Mouse (Mus musculus) megakaryocyte-erythroid progenitor cell, adult 5 weeks (primary cell): ENCODE measurements around the gene Ap5s1. TPM values are rescaled to one million over a fixed set of nuclear protein-coding genes. Genes with fewer than 3 reads are reported as not detected.

Experiments used
- polyA plus RNA-seq: library from polyadenylated mRNA; stranded (reverse); fragments of >175 nt; gene quantifications from 2 replicates; pipeline ENCODE4 v1.2.3, GENCODE M21; 2012

The Ap5s1 gene
- 2.0 and 5.0 TPM in 2 replicates for polyA plus RNA-seq

GRCm38 (mm10) chr2:131206778-131207177, at the start of gene Ap5s1:
Gene Ap5s1, plus strand, starts transcription at chr2:131207078.

GRCm38 (mm10) chr2:131159938-131160581, 46.8 kb upstream of the Ap5s1 start, which contains the start of gene 1700037H04Rik:
Gene 1700037H04Rik, minus strand, starts transcription at chr2:131160081.

GRCm38 (mm10) chr2:131179990-131180587, 26.8 kb upstream of the Ap5s1 start, which contains the start of gene Cenpb:
Gene Cenpb, minus strand, starts transcription at chr2:131180067.

GRCm38 (mm10) chr2:131186771-131187601, 19.9 kb upstream of the Ap5s1 start, which contains the start of the genes Cdc25b and Spef1:
Gene Cdc25b, plus strand, starts transcription at chr2:131186949.
Gene Spef1, minus strand, starts transcription at chr2:131187282.

GRCm38 (mm10) chr2:131233307-131234126, 26.6 kb downstream of the Ap5s1 start, which contains the start of gene Mavs:
Gene Mavs, plus strand, starts transcription at chr2:131234063.

GRCm38 (mm10) chr2:131262213-131262672, 55.4 kb downstream of the Ap5s1 start, which contains the start of gene Pank2:
Gene Pank2, plus strand, starts transcription at chr2:131262495.

Other genes starting within 250 kb of the Ap5s1 start
- 0.30 and 0.45 TPM in 2 replicates for gene Gfra4, start 164.0 kb upstream of the Ap5s1 start, polyA plus RNA-seq
- 0.31 and 0.94 TPM in 2 replicates for gene Adam33, start 143.3 kb upstream of the Ap5s1 start, polyA plus RNA-seq
- gene Siglec1, start 120.3 kb upstream of the Ap5s1 start, polyA plus RNA-seq, result 0.17 TPM in 2 replicates
- 2.0 and 2.2 TPM in 2 replicates for gene Hspa12b, start 79.8 kb upstream of the Ap5s1 start, polyA plus RNA-seq
- gene Gm11037, start 73.6 kb upstream of the Ap5s1 start, polyA plus RNA-seq, result not detected in 2 replicates
- 211 and 258 TPM in 2 replicates for gene 1700037H04Rik, start 47.0 kb upstream of the Ap5s1 start, polyA plus RNA-seq
- gene Cenpb, start 27.0 kb upstream of the Ap5s1 start, polyA plus RNA-seq, result 112 and 115 TPM in 2 replicates
- gene Cdc25b, start 20.1 kb upstream of the Ap5s1 start, polyA plus RNA-seq, result 11.8 and 11.9 TPM in 2 replicates
- 2.0 and 2.1 TPM in 2 replicates for gene Spef1, start 19.8 kb upstream of the Ap5s1 start, polyA plus RNA-seq
- gene Mavs, start 27.0 kb downstream of the Ap5s1 start, polyA plus RNA-seq, result 5.8 and 6.1 TPM in 2 replicates
- gene Pank2, start 55.4 kb downstream of the Ap5s1 start, polyA plus RNA-seq, result 19.7 and 19.9 TPM in 2 replicates
- 4.3 and 4.4 TPM in 2 replicates for gene Rnf24, start 145.8 kb downstream of the Ap5s1 start, polyA plus RNA-seq